Mouse (Mus musculus) forebrain, embryonic 11.5 days (tissue): Measurements from ENCODE around the gene Wfdc1. TPM values are rescaled to one million over a fixed set of nuclear protein-coding genes. Genes with fewer than 3 reads are reported as not detected.

Experiments used
- ATAC-seq: fragments of 200-750 bp; cut with Nextera tagmentation; replicated peaks from 2 replicates; pipeline ENCODE4 v1.8.0; 2017; ENCODE audit warnings: moderate TSS enrichment; ENCODE audit not compliant: low FRiP score
- DNase-seq: peaks from one replicate; pipeline ENCODE4 v3.0.0-alpha.2; 2017; ENCODE audit warnings: low spot score
- H3K27ac ChIP-seq: fragments of 300-500 bp; sonication (generic); 2 replicates; pipeline ENCODE4 v1.5.1; 2014; ENCODE audit warnings: low read depth, low read length
- H3K27me3 ChIP-seq: fragments of 300-500 bp; sonication (generic); 2 replicates; pipeline ENCODE4 v1.6.1; 2014; ENCODE audit warnings: mild to moderate bottlenecking, low read length, mixed read lengths; ENCODE audit not compliant: control insufficient read depth, insufficient read depth
- H3K36me3 ChIP-seq: fragments of 300-500 bp; sonication (generic); 2 replicates; pipeline ENCODE4 v1.6.1; 2014; ENCODE audit warnings: mild to moderate bottlenecking, low read length, moderate library complexity, mixed read lengths; ENCODE audit not compliant: control insufficient read depth, insufficient read depth
- H3K4me1 ChIP-seq: fragments of 300-500 bp; sonication (generic); replicated peaks from 2 replicates; pipeline ENCODE4 v1.6.1; 2014; ENCODE audit warnings: low read length, mixed read lengths; ENCODE audit not compliant: control insufficient read depth, insufficient read depth
- H3K4me2 ChIP-seq: fragments of 300-500 bp; sonication (generic); 2 replicates; pipeline ENCODE4 v1.6.1; 2014; ENCODE audit warnings: low read depth, mild to moderate bottlenecking, low read length, moderate library complexity, mixed read lengths; ENCODE audit not compliant: severe bottlenecking
- H3K4me3 ChIP-seq: fragments of 300-500 bp; sonication (generic); 2 replicates; pipeline ENCODE4 v1.5.1; 2014; ENCODE audit warnings: low read depth, low read length
- H3K9ac ChIP-seq: fragments of 300-500 bp; sonication (generic); 2 replicates; pipeline ENCODE4 v1.6.1; 2014; ENCODE audit warnings: low read length
- H3K9me3 ChIP-seq: fragments of 300-500 bp; sonication (generic); 2 replicates; pipeline ENCODE4 v1.6.1; 2016; ENCODE audit warnings: low read length, mixed read lengths; ENCODE audit not compliant: control insufficient read depth
- whole genome bisulfite sequencing: fragments of 180-500 bp; shearing (Covaris S2); extraction: QIAGEN DNeasy Blood & Tissue Kit; methylation state at CpG from one replicate; pipeline ENCODE4 v1.1.7; 2014; 5-methylcytosine and 5-hydroxymethylcytosine counted together
- polyA plus RNA-seq: library from polyadenylated mRNA; unstranded; fragments of >200 nt; fragmentation: Nextera tagmentation; extraction: Ambion mirVana; gene quantifications from 2 replicates; pipeline ENCODE4 v1.2.1, GENCODE M21; 2014

Wfdc1 gene
- polyA plus RNA-seq, 1 experiment from 2014 or later: 0.63 TPM

GRCm38 (mm10) chr8:119715221-119715620 lies 49.1 kb downstream of the Wfdc1 start:
- Histone ChIP-seq H3K27me3 (no peaks in the 10 kb centered on the region), H3K27ac (no peak overlapping the region), H3K4me1 (no peaks in the 10 kb centered on the region), H3K36me3 (no peaks in the 10 kb centered on the region), H3K4me3 (no peak overlapping the region), H3K9ac (no peak overlapping the region), H3K4me2 (no peak overlapping the region), H3K9me3 (no peaks in the 10 kb centered on the region)
- ATAC-seq (no peak), DNase-seq (no peak)
- 80% methylated on average over 12 of the region's 12 CpGs for WGBS

GRCm38 (mm10) chr8:119716730-119717299 lies 50.6 kb downstream of the Wfdc1 start:
- Histone ChIP-seq H3K4me2 (no peak overlapping the region), H3K9ac (no peak overlapping the region), H3K9me3 (no peaks in the 10 kb centered on the region), H3K4me1 (no peaks in the 10 kb centered on the region), H3K36me3 (no peaks in the 10 kb centered on the region), H3K27ac (no peak overlapping the region), H3K27me3 (no peaks in the 10 kb centered on the region), H3K4me3 (no peak overlapping the region)
- DNase-seq (no peak), ATAC-seq (no peak)

GRCm38 (mm10) chr8:119717765-119718164 lies 51.6 kb downstream of the Wfdc1 start:
- Histone ChIP-seq H3K4me1 (no peaks in the 10 kb centered on the region), H3K4me2 (no peak overlapping the region), H3K9me3 (no peaks in the 10 kb centered on the region), H3K36me3 (no peaks in the 10 kb centered on the region), H3K27ac (no peak overlapping the region), H3K4me3 (no peak overlapping the region), H3K9ac (no peak overlapping the region), H3K27me3 (no peaks in the 10 kb centered on the region)
- 61% methylated on average over 9 of the region's 9 CpGs for WGBS
- no peak for DNase-seq
- ATAC-seq: no peak

- H3K9ac ChIP-seq: no peak overlapping the region
- DNase-seq: no peak
- H3K27ac ChIP-seq: no peak overlapping the region
- no peaks in the 10 kb centered on the region for H3K4me1 ChIP-seq
- no peak overlapping the region for H3K4me2 ChIP-seq
- H3K4me3 ChIP-seq: no peak overlapping the region
- H3K9me3 ChIP-seq: no peaks in the 10 kb centered on the region
- no peaks in the 10 kb centered on the region for H3K27me3 ChIP-seq
- 76% methylated on average over 12 of the region's 12 CpGs for WGBS
- no peaks in the 10 kb centered on the region for H3K36me3 ChIP-seq
- no peak for ATAC-seq
Observed at GRCm38 (mm10) chr8:119719011-119719501, 52.9 kb downstream of the Wfdc1 start.

GRCm38 (mm10) chr8:119722348-119722747 lies 56.2 kb downstream of the Wfdc1 start:
- no peaks in the 10 kb centered on the region for H3K9me3 ChIP-seq
- no peak overlapping the region for H3K4me3 ChIP-seq
- no peaks in the 10 kb centered on the region for H3K27me3 ChIP-seq
- whole genome bisulfite sequencing: 59% methylated on average over 6 of the region's 6 CpGs
- no peak overlapping the region for H3K4me2 ChIP-seq
- H3K36me3 ChIP-seq: no peaks in the 10 kb centered on the region
- ATAC-seq: no peak
- H3K4me1 ChIP-seq: no peaks in the 10 kb centered on the region
- H3K27ac ChIP-seq: no peak overlapping the region
- H3K9ac ChIP-seq: no peak overlapping the region
- no peak for DNase-seq

- no peak for DNase-seq
- H3K4me2 ChIP-seq: no peak overlapping the region
Observed at GRCm38 (mm10) chr8:119723676-119724075, 57.5 kb downstream of the Wfdc1 start.

GRCm38 (mm10) chr8:119724596-119724995 lies 58.4 kb downstream of the Wfdc1 start:
- H3K27me3 ChIP-seq: no peaks in the 10 kb centered on the region
- DNase-seq: no peak
- no peak overlapping the region for H3K4me3 ChIP-seq
- no peaks in the 10 kb centered on the region for H3K36me3 ChIP-seq
- 90% methylated on average over 6 of the region's 6 CpGs for whole genome bisulfite sequencing
- no peak for ATAC-seq
- no peak overlapping the region for H3K4me2 ChIP-seq
- H3K27ac ChIP-seq: no peak overlapping the region
- no peaks in the 10 kb centered on the region for H3K9me3 ChIP-seq
- H3K9ac ChIP-seq: no peak overlapping the region
- H3K4me1 ChIP-seq: no peaks in the 10 kb centered on the region

More at GRCm38 (mm10) chr8:119723676-119724075, 57.5 kb downstream of the Wfdc1 start:
- Histone ChIP-seq H3K9me3 (no peaks in the 10 kb centered on the region), H3K27ac (no peak overlapping the region), H3K9ac (no peak overlapping the region), H3K27me3 (no peaks in the 10 kb centered on the region), H3K4me1 (no peaks in the 10 kb centered on the region), H3K4me3 (no peak overlapping the region), H3K36me3 (no peaks in the 10 kb centered on the region)
- no peak for ATAC-seq
- WGBS: 74% methylated on average over 4 of the region's 4 CpGs

- Histone ChIP-seq H3K4me1 (no peaks in the 10 kb centered on the region), H3K9ac (no peak overlapping the region), H3K9me3 (no peaks in the 10 kb centered on the region), H3K27ac (no peak overlapping the region), H3K4me3 (no peak overlapping the region), H3K4me2 (no peak overlapping the region), H3K27me3 (no peaks in the 10 kb centered on the region), H3K36me3 (no peaks in the 10 kb centered on the region)
- WGBS: 87% methylated on average over 8 of the region's 8 CpGs
- ATAC-seq (no peak), DNase-seq (no peak)
Observed at GRCm38 (mm10) chr8:119727093-119727492, 60.9 kb downstream of the Wfdc1 start.

GRCm38 (mm10) chr8:119728351-119728895 lies 62.3 kb downstream of the Wfdc1 start:
- Histone ChIP-seq H3K4me3 (no peak overlapping the region), H3K9me3 (no peaks in the 10 kb centered on the region), H3K27me3 (no peaks in the 10 kb centered on the region), H3K27ac (no peak overlapping the region), H3K4me2 (no peak overlapping the region), H3K36me3 (no peaks in the 10 kb centered on the region), H3K9ac (no peak overlapping the region), H3K4me1 (no peaks in the 10 kb centered on the region)
- DNase-seq (no peak), ATAC-seq (no peak)
- 90% methylated on average over 8 of the region's 8 CpGs for WGBS
